Comparison of ENCODE assay signal across 9 mouse cellular contexts in genomic region chr5:84415961-84416821, GRCm38 (mm10). TPM values are rescaled to one million over a fixed set of nuclear protein-coding genes. Genes with fewer than 3 reads are reported as not detected.
DNase-seq lines count a peak whose midpoint lies in the region; ATAC-seq and TF ChIP-seq lines count a peak whose summit lies in the region.
"Had no signal": no experiment of that assay in that cellular context is flagged by ENCODE, and none has a peak within 500 bp of the region (broad histone marks: within the 10 kb centered on the region; RNA-seq: fewer than 3 reads in every experiment).

No protein-coding gene starts in this region.

- no peaks in the 10 kb centered on the region for H3K27me3 ChIP-seq in cerebellum, adult 2 months (ENCODE audit: control insufficient read depth, insufficient read depth, low read length)
- no peaks in the 10 kb centered on the region for H3K27me3 ChIP-seq in hindbrain, embryonic 15.5 days
- H3K27me3 ChIP-seq in liver, embryonic 15.5 days = peaks cover 44% of the 10 kb centered on the region
- peaks cover 10% of the 10 kb centered on the region for H3K27me3 ChIP-seq in small intestine, adult 2 months (ENCODE audit: control insufficient read depth, insufficient read depth, low read length)

- TF ChIP-seq CTCF in cerebellum, adult 2 months (IDR thresholded peaks at IDR 0.05; ENCODE audit: borderline replicate concordance, insufficient read depth, low read depth, low read length) = no peak
- no peak for TF ChIP-seq CTCF in small intestine, adult 2 months (IDR thresholded peaks at IDR 0.05; ENCODE audit: extremely low read depth, insufficient read length, insufficient replicate concordance, low read depth, low read length)

- WGBS in cerebellum, adult 2 months = under 1% methylated on average over 45 of the region's 45 CpGs
- under 1% methylated on average over 45 of the region's 45 CpGs for WGBS in hindbrain, embryonic 15.5 days
- 1% methylated on average over 44 of the region's 45 CpGs for WGBS in liver, embryonic 15.5 days (ENCODE audit: insufficient replicate concordance)
- WGBS in small intestine, adult 2 months = 3% methylated on average over 45 of the region's 45 CpGs

- DNase-seq in cerebellum, adult 2 months = peak; percentile 26 to 39
- DNase-seq in cerebellum, adult 9-11 months = no peak
- peak; percentile 26 for DNase-seq in ovary, postnatal 36 days (ENCODE audit: low spot score)
- no peak for DNase-seq in ovary, postnatal 14 days (ENCODE audit: low spot score)
- no peak for DNase-seq in gastrocnemius, adult 8-10 months (ENCODE audit: low spot score in 2 of 2)

- peak overlapping the region; percentile 75 for H3K4me2 ChIP-seq in hindbrain, embryonic 15.5 days
- H3K4me2 ChIP-seq in liver, embryonic 15.5 days = peak overlapping the region; percentile 58

- no peaks in the 10 kb centered on the region for H3K4me1 ChIP-seq in cerebellum, adult 2 months (ENCODE audit: control insufficient read depth, insufficient read depth, low read length)
- peaks cover 9% of the 10 kb centered on the region; the same call in 1 of the 2 replicates for H3K4me1 ChIP-seq in hindbrain, embryonic 15.5 days (replicated peaks)
- 0 out of 2 replicates have a peak, but pooled peaks cover 6% of the 10 kb centered on the region for H3K4me1 ChIP-seq in liver, embryonic 15.5 days (replicated peaks)
- H3K4me1 ChIP-seq in small intestine, adult 2 months (ENCODE audit: control insufficient read depth, insufficient read depth, insufficient read length, low read length) = no peaks in the 10 kb centered on the region; the same call in 1 of the 2 replicates

- H3K4me3 ChIP-seq in cerebellum, adult 2 months (replicated peaks; ENCODE audit: insufficient read depth, low read depth, low read length) = peak overlapping the region; percentile 68
- H3K4me3 ChIP-seq in hindbrain, embryonic 15.5 days = peak overlapping the region; percentile 56
- H3K4me3 ChIP-seq in liver, embryonic 15.5 days (replicated peaks) = peak overlapping the region; percentile 17
- peak overlapping the region; percentile 15 for H3K4me3 ChIP-seq in small intestine, adult 2 months (ENCODE audit: low read depth, low read length)

- H3K9ac ChIP-seq in hindbrain, embryonic 15.5 days = peak overlapping the region; percentile 61
- H3K9ac ChIP-seq in liver, embryonic 15.5 days = no peak overlapping the region

- H3K36me3 ChIP-seq in hindbrain, embryonic 15.5 days = no peaks in the 10 kb centered on the region
- no peaks in the 10 kb centered on the region for H3K36me3 ChIP-seq in liver, embryonic 15.5 days (replicated peaks)
- H3K36me3 ChIP-seq in small intestine, adult 2 months (ENCODE audit: control insufficient read depth, insufficient read depth, low read length) = no peaks in the 10 kb centered on the region

- H3K9me3 ChIP-seq in hindbrain, embryonic 15.5 days = no peaks in the 10 kb centered on the region
- H3K9me3 ChIP-seq in liver, embryonic 15.5 days (replicated peaks) = no peaks in the 10 kb centered on the region

- ATAC-seq in hindbrain, embryonic 15.5 days (ENCODE audit: low FRiP score, low read depth) = peak; percentile 23; the same call in 1 of the 2 replicates
- no peak for ATAC-seq in liver, embryonic 15.5 days (ENCODE audit: insufficient read depth)

- TF ChIP-seq POLR2A in cerebellum, adult 2 months (IDR thresholded peaks at IDR 0.05; ENCODE audit: borderline replicate concordance, insufficient read depth, low read length) = no peak
- no peak for TF ChIP-seq POLR2A in small intestine, adult 2 months (IDR thresholded peaks at IDR 0.05; ENCODE audit: low read depth, low read length)

- no peak overlapping the region for H3K27ac ChIP-seq in cerebellum, adult 2 months (ENCODE audit: insufficient read depth, low read length)
- H3K27ac ChIP-seq in hindbrain, embryonic 15.5 days (replicated peaks) = peak overlapping the region; percentile 94
- H3K27ac ChIP-seq in liver, embryonic 15.5 days (replicated peaks) = no peak overlapping the region
- H3K27ac ChIP-seq in small intestine, adult 2 months (ENCODE audit: insufficient read depth, low read depth, low read length) = no peak overlapping the region

RNA-seq across cellular contexts. Expression of gene Epha5, which starts 1.0 kb away (rescaled TPM):
- polyA plus RNA-seq in cerebellum, adult 2 months (2012; rRNA removed) = 9.8 and 12.0 TPM in 2 replicates
- 71.0 and 72.0 TPM in 2 replicates for polyA plus RNA-seq in hindbrain, embryonic 15.5 days (2015; fragmentation: Nextera tagmentation; extraction: Ambion mirVana)
- polyA plus RNA-seq in liver, embryonic 15.5 days (2015; fragmentation: Nextera tagmentation; extraction: Ambion mirVana) = 0.07 and 0.09 TPM in 2 replicates
- polyA plus RNA-seq in small intestine, adult 2 months (2012; rRNA removed) = 0.15 and 0.20 TPM in 2 replicates
- total RNA-seq in gastrocnemius, adult 8-10 months (2022) = not detected
- polyA plus RNA-seq: C2C12 had no signal

Comparison
In these comparisons a context has a peak if more than half of its experiments do, and no peak if none do; other contexts are left out.
1. DNase-seq: peak in cerebellum, adult 2 months (2 of 2) and ovary, postnatal 36 days (single experiment); none in cerebellum, adult 9-11 months (single experiment), ovary, postnatal 14 days (single experiment) and gastrocnemius, adult 8-10 months (0 of 2).
2. H3K4me3 ChIP-seq: peak in every context shown above with its lines; median percentile 68 in cerebellum, adult 2 months; 56 in hindbrain, embryonic 15.5 days; 17 in liver, embryonic 15.5 days; 15 in small intestine, adult 2 months.